Mouse (Mus musculus): ENCODE results near the gene Tpbpa. TPM values are rescaled to one million over a fixed set of nuclear protein-coding genes. Genes with fewer than 3 reads are reported as not detected.
"Not testable (repeated sequence)": the region's sequence is repeated elsewhere in the genome, so short reads cannot be mapped to it uniquely, and the experiment has no call there.

The Tpbpa gene
- not detected in 2 replicates for polyA plus RNA-seq (2016; fragmentation: Nextera tagmentation; extraction: Ambion mirVana)

GRCm38 (mm10) chr13:60941884-60942283, at the start of gene Tpbpa:
Gene Tpbpa (minus strand): TSS chr13:60941984.
- H3K4me3 ChIP-seq; H3K4me1 ChIP-seq (replicated peaks); H3K27ac ChIP-seq; H3K36me3 ChIP-seq; DNase-seq (ENCODE audit: low spot score); H3K27me3 ChIP-seq (ENCODE audit: insufficient read depth, poor library complexity, severe bottlenecking): not testable (repeated sequence)
- peaks cover 53% of the 10 kb centered on the region; the same call in 1 of the 2 replicates for H3K9me3 ChIP-seq
- WGBS, result 81% methylated on average over 3 of the region's 3 CpGs

GRCm38 (mm10) chr13:60986915-60987314, 45.1 kb upstream of the Tpbpa start:
- H3K4me3 ChIP-seq; H3K4me1 ChIP-seq (replicated peaks); H3K27ac ChIP-seq; H3K27me3 ChIP-seq (ENCODE audit: insufficient read depth, poor library complexity, severe bottlenecking); H3K9me3 ChIP-seq; DNase-seq (ENCODE audit: low spot score); H3K36me3 ChIP-seq: not testable (repeated sequence)
- 71% methylated on average over 5 of the region's 5 CpGs for WGBS

GRCm38 (mm10) chr13:60972319-60972718, 30.5 kb upstream of the Tpbpa start:
- H3K4me3 ChIP-seq; H3K36me3 ChIP-seq; H3K27ac ChIP-seq; H3K27me3 ChIP-seq (ENCODE audit: insufficient read depth, poor library complexity, severe bottlenecking); DNase-seq (ENCODE audit: low spot score); H3K9me3 ChIP-seq; H3K4me1 ChIP-seq (replicated peaks): not testable (repeated sequence)
- WGBS, result 73% methylated on average over 4 of the region's 4 CpGs

- H3K4me3 ChIP-seq; H3K27ac ChIP-seq; H3K36me3 ChIP-seq; H3K4me1 ChIP-seq (replicated peaks); DNase-seq (ENCODE audit: low spot score); H3K27me3 ChIP-seq (ENCODE audit: insufficient read depth, poor library complexity, severe bottlenecking): not testable (repeated sequence)
- H3K9me3 ChIP-seq, result peaks cover 24% of the 10 kb centered on the region
- 32% methylated on average over 4 of the region's 5 CpGs for WGBS
Measured at GRCm38 (mm10) chr13:60963985-60964384, 22.2 kb upstream of the Tpbpa start.

DNA sequence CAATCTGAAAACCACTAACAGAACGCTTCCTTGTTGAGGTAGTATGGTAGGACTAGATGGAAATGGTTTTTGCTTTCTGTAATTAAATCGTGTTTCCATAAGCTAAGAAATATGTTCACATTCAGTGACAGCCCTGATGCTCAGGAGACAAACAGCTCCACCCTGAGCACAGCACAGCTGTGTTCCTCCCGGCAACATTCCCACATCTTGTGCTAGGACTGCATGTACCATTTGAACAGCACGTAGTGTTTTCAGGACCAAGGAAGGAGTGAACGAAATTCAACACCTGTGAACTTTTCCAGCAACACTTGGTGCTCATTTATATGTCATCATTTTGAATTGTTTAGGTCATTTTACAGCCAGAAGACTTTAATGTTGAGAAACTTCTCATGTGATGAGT, 19.9 kb upstream of the Tpbpa start:
- Histone ChIP-seq H3K27ac (no peak overlapping the region), H3K4me1 (replicated peaks) (no peaks in the 10 kb centered on the region), H3K27me3 (ENCODE audit: insufficient read depth, poor library complexity, severe bottlenecking) (no peaks in the 10 kb centered on the region), H3K36me3 (no peaks in the 10 kb centered on the region), H3K9me3 (peaks cover 39% of the 10 kb centered on the region), H3K4me3 (no peak overlapping the region)
- no peak for DNase-seq (ENCODE audit: low spot score)
- 76% methylated on average over 5 of the region's 5 CpGs for WGBS

DNA sequence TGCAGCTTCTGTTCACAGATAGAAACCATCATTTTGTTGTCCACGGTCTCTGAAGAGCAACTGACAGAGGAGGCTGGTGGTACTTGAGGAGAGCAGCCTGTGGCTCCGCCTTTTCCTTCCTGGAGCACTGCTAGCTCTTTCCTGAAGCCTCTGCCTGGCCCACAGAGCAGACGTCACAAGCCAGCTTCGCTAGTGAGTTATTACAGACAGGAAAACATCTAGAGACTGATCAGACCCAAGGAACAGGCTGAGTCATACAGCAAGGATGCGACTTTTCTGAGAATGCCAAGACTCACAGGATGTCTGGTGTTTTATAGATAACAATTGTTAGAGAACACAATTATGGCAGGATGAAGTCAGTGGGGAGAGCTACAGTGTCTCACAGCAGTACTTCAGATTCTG, 5.3 kb downstream of the Tpbpa start, which contains the start of the genes Gm49391 and Ctla2a:
Gm49391 (minus strand) TSS at position 72 of the 402 bp plus-strand sequence.
Ctla2a (minus strand) TSS at position 126 of the 402 bp plus-strand sequence.
- Histone ChIP-seq H3K27ac (no peak within 1 kb of the TSS), H3K4me1 (replicated peaks) (no peaks in the 10 kb centered on the region), H3K27me3 (ENCODE audit: insufficient read depth, poor library complexity, severe bottlenecking) (no peaks in the 10 kb centered on the region), H3K4me3 (no peak within 1 kb of the TSS), H3K9me3 (peaks cover 22% of the 10 kb centered on the region; the same call in 1 of the 2 replicates), H3K36me3 (no peaks in the 10 kb centered on the region)
- peak; percentile 2 for DNase-seq (ENCODE audit: low spot score)
- WGBS, result 74% methylated on average over 5 of the region's 5 CpGs

- DNase-seq (ENCODE audit: low spot score); H3K36me3 ChIP-seq; H3K27me3 ChIP-seq (ENCODE audit: insufficient read depth, poor library complexity, severe bottlenecking); H3K4me3 ChIP-seq; H3K4me1 ChIP-seq (replicated peaks); H3K27ac ChIP-seq: not testable (repeated sequence)
- WGBS, result 73% methylated on average over 2 of the region's 2 CpGs
- H3K9me3 ChIP-seq, result peaks cover 17% of the 10 kb centered on the region; the same call in 1 of the 2 replicates
Measured at GRCm38 (mm10) chr13:60935490-60935889, 6.3 kb downstream of the Tpbpa start, which contains the start of gene Gm49393. Gene Gm49393 (minus strand): TSS chr13:60935590.

DNA sequence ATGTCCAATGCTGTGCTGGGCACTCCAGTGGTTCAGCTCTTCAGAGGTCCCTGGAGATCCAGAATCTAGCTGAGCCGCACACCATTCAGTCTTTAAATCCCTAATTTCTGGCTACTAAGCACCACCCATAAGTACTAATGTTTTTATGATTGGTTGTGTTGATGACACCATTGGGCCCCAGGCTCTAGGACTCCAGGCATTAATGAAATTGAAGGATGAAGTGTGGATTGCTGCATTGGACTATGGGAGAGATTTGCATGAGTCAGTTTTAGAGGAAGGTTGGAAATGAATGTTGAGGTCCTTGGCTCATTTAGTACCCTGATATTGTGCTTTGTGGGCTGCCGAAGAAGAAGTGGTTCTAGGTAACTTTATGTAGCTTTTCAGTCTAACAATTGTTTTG, 37.0 kb downstream of the Tpbpa start, which contains the start of gene Tpbpb:
Tpbpb (minus strand) TSS at position 101 of the 400 bp plus-strand sequence.
- H3K4me1 ChIP-seq (replicated peaks); H3K36me3 ChIP-seq; H3K27ac ChIP-seq; H3K4me3 ChIP-seq; H3K27me3 ChIP-seq (ENCODE audit: insufficient read depth, poor library complexity, severe bottlenecking); DNase-seq (ENCODE audit: low spot score): not testable (repeated sequence)
- WGBS, result 89% methylated on average over 2 of the region's 2 CpGs
- H3K9me3 ChIP-seq, result peaks cover 11% of the 10 kb centered on the region; the same call in 1 of the 2 replicates

- WGBS, result 83% methylated on average over 3 of the region's 3 CpGs
- no peak for DNase-seq (ENCODE audit: low spot score)
- H3K27ac ChIP-seq, result no peak within 1 kb of the TSS
Measured at GRCm38 (mm10) chr13:60897328-60897727, 44.5 kb downstream of the Tpbpa start, which contains the start of gene Ctla2b. Gene Ctla2b (minus strand): TSS chr13:60897447.

GRCm38 (mm10) chr13:60896794-60897193, 45.0 kb downstream of the Tpbpa start, which contains the start of gene Gm49392:
Gene Gm49392 (minus strand): TSS chr13:60896894.
- H3K27ac ChIP-seq; DNase-seq (ENCODE audit: low spot score); H3K36me3 ChIP-seq; H3K4me1 ChIP-seq (replicated peaks); H3K4me3 ChIP-seq; H3K27me3 ChIP-seq (ENCODE audit: insufficient read depth, poor library complexity, severe bottlenecking): not testable (repeated sequence)
- 81% methylated on average over 8 of the region's 8 CpGs for WGBS
- H3K9me3 ChIP-seq, result peaks cover 13% of the 10 kb centered on the region; the same call in 1 of the 2 replicates

More at GRCm38 (mm10) chr13:60897328-60897727, 44.5 kb downstream of the Tpbpa start, which contains the start of gene Ctla2b:
- Histone ChIP-seq H3K4me1 (replicated peaks) (no peaks in the 10 kb centered on the region), H3K27me3 (ENCODE audit: insufficient read depth, poor library complexity, severe bottlenecking) (no peaks in the 10 kb centered on the region), H3K4me3 (no peak within 1 kb of the TSS), H3K36me3 (no peaks in the 10 kb centered on the region), H3K9me3 (peaks cover 13% of the 10 kb centered on the region; the same call in 1 of the 2 replicates)

DNA sequence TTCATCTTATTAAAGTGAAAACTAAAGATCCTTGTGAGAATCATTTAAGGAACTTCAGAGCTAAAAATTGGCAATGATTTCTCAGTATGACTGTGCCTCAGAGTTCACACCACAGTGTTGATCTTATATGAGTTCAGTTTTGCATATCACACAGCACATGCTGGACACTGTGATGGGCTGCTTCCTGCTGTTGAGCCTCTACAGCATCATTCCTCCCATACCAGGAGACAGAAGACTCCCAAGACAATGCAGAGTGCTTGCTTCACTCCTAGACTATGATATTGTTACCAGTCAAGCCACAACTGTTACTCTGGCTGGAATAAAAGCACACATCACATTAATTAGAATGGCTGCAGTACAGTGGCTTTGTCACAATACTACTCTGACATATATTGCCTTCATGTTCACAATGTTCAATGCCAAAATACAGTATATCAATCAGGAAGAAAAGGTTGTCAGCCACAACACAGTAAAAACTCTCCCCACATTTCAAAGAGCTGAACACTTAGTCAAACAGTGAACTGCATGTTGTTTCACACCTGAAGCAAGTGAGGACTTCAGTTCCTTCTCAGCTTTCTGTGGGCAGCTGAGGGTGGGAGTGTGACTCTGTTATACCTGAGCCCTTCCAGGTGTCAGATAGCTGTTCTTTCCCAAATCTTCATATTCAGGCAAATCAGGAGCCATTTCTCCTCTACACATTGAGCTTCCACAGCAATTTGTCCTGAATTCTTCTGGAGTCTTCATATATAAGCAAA, 46.2 kb downstream of the Tpbpa start:
- H3K27ac ChIP-seq, result no peak overlapping the region
- DNase-seq (ENCODE audit: low spot score), result no peak

GRCm38 (mm10) chr13:60892301-60892700, 49.5 kb downstream of the Tpbpa start:
- no peaks in the 10 kb centered on the region for H3K4me1 ChIP-seq (replicated peaks)
- WGBS, result 93% methylated on average over 1 of the region's 1 CpGs
- H3K27me3 ChIP-seq (ENCODE audit: insufficient read depth, poor library complexity, severe bottlenecking), result no peaks in the 10 kb centered on the region
- no peak overlapping the region for H3K4me3 ChIP-seq
- H3K27ac ChIP-seq, result no peak overlapping the region
- H3K9me3 ChIP-seq, result peaks cover 6% of the 10 kb centered on the region; the same call in 1 of the 2 replicates
- no peaks in the 10 kb centered on the region for H3K36me3 ChIP-seq
- no peak for DNase-seq (ENCODE audit: low spot score)

More for the DNA sequence above, 46.2 kb downstream of the Tpbpa start:
- Histone ChIP-seq H3K4me3 (no peak overlapping the region), H3K36me3 (no peaks in the 10 kb centered on the region), H3K27me3 (ENCODE audit: insufficient read depth, poor library complexity, severe bottlenecking) (no peaks in the 10 kb centered on the region), H3K4me1 (replicated peaks) (no peaks in the 10 kb centered on the region), H3K9me3 (peaks cover 13% of the 10 kb centered on the region; the same call in 1 of the 2 replicates)
